Mouse (Mus musculus) layer of hippocampus, postnatal 36 days (tissue): ENCODE data around the gene Faah. TPM values are rescaled to one million over a fixed set of nuclear protein-coding genes. Genes with fewer than 3 reads are reported as not detected.
A peak's percentile ranks its signal among the peaks of the same experiment; 100 is the strongest.

ENCODE experiments used
- DNase-seq, 2 experiments: peaks; one replicate each; pipeline ENCODE4 v3.0.0; 2022
- total RNA-seq, 2 experiments: library from RNA; stranded (reverse); gene quantifications; 2 replicates each; pipeline ENCODE4 v1.2.3; 2021

The Faah gene
- total RNA-seq, 2 experiments from 2014 or later = 144 to 145 TPM

DNA sequence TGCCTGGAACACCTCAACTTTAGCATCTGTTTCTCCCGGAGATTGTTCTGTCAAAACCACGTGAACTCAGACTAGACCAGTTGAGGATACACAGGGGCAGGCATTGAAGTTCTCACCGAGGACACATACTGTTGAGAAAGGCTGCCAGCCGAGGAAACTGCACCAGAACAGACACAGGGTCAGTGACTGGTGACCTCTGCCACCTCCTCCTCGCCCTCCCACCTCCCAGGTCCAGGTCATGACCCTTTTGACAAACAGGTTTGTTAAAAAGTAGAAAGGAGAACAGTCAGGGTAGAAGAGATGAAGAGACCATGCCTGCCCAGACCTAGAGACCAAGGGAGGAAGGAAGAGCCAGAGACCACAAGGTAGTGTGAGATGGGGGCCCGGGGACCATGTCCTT is 17.1 kb downstream of the Faah start:
- no peak for DNase-seq

DNA sequence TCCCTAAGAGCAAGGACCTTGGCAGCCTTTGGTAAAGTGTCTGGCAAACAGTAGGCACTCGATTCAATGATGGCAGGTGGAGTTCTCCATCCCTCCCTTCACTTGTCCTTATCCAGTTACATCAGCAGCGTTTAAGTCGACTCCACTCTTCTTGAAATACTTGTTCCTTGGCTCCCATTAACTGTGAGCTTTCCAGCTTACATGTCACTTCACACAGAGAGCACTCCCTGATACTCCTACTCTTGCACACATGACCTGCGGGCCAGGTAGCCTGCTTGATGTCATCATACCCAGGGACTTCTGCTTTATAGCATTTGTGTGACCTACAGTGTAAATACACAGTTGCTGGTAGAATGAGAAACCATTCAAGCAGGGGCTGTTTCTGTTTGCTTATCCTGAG is 21.0 kb downstream of the Faah start:
- no peak for DNase-seq

DNA sequence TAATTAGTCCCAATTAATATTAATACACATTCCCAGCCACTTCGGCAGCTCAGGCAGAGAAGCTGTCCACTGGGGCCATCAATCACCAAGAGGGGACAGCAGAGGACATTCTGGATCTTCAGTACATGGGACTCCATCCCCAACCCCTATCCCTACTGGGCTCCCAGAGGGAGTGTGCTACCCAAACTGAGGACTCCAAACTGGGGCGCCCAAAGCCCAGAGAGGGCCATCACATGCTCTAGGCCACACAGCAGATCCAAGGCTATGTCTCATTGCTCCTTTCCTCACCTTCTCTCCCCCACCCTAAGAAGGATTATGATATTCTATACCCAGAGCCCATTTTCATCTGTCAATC is 22.4 kb downstream of the Faah start:
- no peak for DNase-seq

DNA sequence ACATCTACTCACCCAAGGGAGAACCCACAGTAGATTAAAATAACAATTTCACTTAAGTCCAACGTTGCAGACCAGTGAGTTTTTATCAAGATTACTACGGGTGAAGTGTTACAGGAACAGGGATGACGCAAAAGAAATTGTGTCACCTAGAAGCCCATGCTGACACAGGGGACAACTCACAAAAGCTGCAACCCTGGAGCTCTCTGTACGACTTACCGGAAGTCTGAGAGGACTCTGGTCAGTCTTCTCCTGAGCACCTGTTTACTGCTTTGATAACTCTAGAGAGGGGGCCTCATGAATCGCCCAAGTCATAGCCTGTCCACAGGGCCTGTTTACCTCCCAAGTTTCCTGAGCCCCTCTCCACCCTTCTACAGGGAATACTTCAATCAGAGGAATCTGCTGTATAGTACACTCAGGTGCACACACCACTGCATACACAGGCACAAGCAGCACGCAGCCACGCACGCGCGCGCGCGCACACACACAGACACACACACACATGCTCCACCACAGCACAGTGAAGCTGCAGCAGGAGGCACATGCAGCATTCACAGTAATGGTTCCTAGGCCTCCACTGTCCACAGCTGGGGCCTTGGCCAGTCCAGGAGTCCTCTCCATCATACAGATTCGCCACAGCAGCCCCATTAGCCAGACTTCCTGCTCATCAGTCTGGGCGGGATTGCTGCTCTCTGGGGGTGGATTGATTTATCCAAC is 22.9 kb downstream of the Faah start:
- DNase-seq = no peak

DNA sequence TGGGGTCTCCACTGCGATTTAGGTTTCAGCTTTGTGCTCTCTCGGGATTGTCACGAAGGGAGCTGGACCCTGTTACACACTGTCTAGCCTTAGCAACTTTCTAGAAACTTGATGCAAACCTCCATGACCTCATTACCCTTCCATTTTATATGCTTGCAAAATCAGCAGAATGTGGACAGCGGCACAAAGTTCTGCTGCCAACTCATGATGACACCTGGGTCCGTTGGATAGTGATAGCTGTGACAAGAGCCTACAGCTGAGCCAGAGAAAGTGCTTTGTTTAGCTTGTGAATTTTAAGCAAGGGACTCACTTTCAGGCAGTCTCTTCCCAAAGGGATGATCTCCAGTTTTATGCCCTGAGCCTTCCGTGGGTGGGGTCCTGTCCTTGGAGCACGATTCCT is 28.3 kb downstream of the Faah start:
- no peak for DNase-seq

DNA sequence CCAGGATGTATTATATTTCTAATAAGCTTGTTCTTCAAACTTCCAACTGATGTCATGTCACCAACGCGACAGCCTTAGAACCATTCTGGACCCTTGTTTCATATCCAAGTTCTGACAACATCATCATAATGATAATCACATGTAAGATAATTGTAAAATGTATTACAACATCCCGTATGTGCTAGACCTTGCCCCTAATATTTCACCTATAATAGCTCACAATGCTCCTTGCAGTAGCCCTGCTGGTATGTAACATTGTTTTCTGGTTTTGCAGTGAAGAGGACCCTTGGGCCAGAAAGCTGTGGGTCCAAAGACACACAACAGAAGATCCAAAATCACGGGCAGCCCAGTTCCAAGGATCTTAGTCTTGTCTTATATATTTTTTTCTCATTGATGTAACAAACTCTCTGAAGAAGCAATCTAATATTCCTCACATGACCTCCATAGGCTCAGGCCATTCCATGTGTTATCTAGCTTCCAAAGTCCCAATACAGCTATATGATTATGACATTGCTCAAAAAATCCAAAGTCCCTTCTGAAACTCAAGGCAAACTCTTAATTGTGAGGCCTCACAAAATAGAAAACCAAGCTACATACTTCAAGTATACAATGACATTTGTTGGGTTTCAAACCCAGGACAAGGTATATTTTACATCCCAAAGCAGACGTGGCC is 29.7 kb downstream of the Faah start:
- DNase-seq = no peak

DNA sequence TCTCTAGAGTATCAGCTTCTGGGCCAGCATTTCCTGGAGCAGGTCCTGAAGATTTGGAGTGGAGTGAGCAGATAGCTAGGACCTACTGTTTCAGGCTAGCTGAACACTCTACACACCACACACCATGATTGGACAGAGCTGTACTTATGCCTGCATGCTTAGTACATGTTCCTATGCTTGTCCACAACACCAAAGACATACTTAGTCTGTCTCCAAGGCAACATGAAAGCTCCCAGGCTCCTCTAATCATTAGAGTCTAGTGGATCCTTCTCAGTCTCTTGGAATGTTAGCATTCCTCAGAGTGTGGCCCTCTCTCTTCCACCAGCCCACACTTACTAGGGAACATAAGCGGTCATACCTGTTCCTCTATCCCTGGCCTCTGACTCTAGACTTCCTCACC is 30.3 kb downstream of the Faah start:
- DNase-seq = no peak

DNA sequence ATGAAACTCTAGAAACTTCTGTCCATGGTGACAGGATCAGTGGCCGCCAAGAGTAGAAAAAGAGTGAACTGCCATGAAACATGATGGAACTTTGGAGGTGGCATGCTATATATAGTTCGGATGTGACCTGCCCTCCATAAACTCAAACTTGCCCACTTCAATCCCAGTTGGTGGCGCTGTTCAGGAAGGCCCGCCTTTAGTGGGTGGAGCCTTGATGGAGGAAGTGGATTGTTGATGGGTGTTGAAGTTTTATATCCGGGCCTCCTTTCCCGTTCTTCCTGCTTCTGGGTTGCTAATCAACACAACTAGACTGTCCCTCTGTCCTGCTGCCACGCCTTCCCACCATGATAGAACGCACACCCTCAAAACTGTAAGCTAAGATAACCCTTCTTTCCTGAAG is 32.8 kb downstream of the Faah start:
- DNase-seq = no peak

DNA sequence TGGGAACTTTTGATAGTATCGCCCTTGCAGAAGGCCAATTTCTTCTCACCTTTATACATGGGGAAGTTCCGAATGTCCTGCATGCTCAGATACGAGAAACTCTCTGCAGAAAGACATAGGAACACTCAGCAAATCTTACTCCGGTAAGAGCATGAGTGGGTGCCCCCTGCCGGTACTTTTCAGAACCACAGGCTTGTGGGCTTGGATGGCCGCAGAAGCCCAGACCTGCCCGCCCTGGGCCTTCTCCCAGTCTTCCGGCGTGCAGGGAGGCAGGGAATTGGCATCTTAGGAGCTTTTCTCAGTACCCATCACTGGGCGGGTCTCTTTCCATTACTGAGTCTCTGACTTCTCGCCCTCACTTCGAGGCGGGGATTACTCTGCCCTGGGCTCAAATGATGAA is 33.6 kb downstream of the Faah start:
- peak; percentile 72 to 82 for DNase-seq

DNA sequence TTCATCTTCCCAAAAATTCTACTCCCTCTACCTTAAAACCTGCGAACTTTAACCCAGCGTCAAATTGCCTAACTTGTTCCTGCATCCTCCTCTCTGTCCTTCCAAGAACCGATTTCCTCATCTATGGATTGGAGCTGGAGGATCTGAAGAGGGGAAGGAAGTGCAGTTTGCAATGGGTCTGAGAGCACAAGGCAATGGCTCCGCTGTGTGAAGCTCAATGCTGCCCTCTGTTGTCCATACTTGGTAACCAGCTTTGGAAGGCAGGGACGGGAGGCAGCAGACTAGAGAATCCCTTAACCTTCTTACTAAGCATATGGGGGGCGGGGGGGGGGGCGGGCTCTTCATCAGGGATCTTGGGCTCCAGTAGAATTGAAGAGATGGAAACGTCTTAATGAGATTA is 37.0 kb downstream of the Faah start:
- peak; percentile 60 to 75 for DNase-seq

DNA sequence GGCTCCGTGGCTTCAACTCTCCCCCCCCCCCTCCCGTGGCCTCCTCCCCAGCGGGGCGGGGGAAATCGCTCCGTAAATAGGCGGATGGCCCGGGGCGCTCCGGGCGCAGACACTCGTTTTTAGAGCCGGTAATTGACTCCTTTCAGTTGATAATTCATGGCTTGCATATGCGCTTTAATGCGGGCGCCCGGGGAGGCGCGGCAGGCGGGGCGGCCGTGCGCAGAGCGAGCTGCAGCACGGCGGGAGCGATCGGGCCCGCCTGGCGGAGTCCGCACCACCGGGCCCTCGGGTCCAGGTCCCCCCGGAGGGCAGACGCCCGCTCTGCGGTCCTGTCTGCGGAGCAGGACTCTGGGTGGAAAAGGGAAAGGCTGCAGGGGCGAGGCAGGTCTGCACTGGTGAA is 38.3 kb downstream of the Faah start:
- DNase-seq = no peak

DNA sequence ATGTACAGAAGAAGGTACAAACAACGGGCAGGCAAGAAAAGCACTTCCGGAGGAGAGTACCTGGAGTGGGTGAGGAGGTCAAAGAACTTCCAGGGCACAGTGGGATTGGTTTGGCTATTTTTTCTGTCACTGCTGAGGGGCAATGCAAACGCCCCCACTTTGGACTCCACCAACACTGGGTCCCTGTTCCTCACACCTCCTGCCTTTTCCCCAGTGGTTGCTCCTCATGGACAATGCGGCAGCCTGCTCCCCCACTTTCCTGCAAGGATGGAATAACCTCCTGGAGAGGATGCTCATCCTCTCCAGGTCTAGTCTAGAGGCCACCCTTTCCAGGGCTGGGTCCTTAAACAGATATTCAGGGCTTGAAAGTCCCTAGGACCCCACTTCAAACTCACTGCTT is 38.8 kb downstream of the Faah start:
- DNase-seq = no peak

DNA sequence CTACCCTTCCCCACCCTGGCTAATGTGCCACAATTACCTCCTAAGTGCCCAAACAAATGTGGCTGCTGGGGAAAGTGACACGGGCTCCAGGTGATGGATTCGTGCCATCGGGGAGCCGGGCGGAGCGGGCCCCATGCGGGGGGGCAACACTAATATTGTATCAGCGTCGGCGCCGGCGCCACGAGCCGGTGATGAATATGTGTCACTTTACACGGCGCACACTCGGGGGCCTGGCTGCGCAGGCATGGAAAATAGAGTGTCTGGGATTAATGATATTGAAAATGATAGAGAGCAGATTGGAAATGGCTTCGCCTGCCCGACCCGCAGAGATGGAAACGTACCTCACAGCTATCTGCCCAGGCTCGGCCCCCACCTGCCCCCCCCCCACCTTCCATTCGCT is 45.2 kb downstream of the Faah start:
- DNase-seq = no peak

DNA sequence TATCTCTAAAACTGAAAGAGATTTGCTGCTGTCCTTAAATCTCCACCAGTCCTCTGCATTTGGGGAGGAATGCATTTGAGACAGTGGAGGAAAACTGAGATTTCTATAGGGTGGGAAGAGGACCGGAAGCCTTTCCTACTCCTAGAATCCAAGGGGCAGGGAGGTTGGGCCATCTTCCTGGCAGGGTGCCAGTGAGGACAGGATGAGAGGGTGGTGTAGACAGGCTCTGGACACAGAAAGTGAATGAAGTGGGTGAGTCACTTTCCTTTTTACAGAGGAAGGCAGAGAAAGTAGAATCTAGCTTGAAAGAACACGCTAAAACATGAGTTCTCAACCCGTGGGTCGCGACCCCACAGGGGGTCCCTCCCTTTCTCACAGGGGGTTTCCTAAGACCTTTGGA is 53.3 kb downstream of the Faah start:
- no peak for DNase-seq

DNA sequence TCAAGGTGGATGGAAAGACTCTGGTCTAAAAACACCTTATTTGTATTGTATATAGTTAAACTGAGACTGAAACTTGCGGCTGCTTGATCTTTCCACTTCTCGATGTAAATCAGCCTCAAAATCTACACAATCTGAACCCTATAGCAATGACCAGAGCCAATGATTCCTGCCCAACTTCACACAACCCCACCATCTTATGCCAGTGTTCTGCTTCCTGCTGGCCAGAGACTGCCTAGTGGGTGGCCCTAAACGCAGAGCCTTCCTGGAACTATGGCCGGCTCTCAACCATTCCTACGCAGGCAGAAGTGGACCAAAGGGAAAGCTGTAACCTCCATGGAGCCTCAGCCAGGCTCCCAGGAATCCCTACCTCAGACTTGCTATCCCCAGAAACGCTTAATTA is 54.0 kb downstream of the Faah start:
- DNase-seq = no peak

DNA sequence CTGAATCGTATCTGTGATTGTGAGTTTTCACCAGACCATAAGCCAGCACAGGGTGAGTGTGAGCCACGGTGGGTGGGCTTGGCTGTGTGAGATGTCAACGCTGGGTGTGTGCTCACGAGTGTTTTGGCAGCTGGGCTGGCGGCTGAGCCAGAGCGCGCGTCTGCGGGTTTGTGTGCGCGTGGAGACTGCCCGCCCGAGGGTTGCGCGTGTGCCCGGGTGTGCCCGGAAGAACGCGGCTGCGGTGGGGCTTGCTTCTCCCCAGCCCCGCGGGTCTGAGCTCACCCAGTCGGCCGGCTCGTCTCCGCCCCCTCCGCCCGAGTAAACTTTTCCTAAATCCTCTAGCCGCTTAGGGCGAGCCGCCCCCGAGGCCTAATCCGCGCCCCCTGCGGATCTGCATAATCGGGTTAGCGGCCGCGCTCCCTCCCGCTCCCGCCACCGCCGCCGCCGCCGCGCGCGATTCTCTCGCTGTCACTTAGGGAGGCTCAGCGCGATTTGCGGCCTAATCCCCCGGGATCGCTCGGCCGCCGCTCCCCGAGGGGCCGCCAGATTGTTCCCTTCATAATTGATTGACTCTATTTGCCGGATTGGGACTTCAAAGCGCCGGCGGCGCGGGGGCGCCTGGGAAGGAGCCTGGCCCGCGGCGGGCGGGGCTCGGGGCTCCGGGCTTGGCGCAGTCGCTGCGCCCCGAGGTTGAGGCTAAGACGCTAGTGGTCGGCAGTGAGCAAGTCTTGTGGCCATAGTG is 54.9 kb downstream of the Faah start:
- peak; percentile 39 to 51 for DNase-seq

DNA sequence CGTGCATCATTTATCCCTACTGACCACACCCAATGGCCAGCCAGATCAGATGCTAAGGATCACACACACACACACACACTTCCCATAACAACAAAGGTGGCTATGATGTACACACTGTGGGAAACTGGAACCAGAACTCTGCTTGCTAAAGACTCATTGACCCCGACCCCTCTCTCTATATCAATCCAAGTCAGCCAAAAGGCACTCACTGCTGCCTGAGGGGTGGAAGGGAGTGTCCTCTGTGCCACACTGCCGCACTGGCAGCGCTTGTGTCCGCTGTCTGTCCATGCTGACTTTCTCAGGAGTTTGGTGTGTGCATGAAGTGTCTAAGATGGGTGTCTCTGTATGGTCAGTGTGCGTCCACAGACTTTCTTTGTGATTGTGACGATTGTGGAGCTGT is 55.7 kb downstream of the Faah start:
- no peak for DNase-seq

DNA sequence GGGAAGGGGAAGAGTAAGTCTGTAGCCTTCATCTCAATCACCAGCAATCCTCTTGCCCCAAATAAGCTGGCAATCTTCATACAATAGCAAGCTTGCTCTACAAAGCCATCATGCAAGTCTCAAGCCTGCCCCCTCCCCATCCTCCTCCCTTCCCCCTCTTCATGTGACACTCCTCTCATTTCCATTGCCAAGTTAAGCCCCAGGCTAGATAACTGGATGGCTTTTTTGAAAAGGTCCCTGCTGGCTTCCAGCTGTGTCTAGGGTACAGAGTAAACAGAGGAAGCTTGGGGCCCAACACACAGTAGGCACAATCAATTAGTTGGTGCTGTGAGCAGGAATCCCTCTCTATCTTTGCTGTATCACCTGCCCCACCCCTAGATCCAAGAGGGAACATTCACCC is 58.2 kb downstream of the Faah start:
- no peak for DNase-seq

DNA sequence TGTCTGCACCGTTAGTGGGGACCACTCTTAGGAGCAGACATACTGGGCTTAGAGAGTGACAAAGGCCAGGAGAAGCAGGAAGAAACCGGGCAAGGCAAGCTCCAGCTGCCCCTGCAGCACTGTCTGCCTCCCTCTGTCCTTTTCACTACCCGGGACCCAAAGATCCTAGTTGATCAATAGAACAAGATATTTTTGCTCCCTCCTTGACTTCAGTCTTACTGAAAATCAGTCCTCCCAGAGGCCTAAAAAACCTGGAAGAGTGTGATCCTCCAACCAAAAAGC is 62.3 kb downstream of the Faah start:
- no peak for DNase-seq

DNA sequence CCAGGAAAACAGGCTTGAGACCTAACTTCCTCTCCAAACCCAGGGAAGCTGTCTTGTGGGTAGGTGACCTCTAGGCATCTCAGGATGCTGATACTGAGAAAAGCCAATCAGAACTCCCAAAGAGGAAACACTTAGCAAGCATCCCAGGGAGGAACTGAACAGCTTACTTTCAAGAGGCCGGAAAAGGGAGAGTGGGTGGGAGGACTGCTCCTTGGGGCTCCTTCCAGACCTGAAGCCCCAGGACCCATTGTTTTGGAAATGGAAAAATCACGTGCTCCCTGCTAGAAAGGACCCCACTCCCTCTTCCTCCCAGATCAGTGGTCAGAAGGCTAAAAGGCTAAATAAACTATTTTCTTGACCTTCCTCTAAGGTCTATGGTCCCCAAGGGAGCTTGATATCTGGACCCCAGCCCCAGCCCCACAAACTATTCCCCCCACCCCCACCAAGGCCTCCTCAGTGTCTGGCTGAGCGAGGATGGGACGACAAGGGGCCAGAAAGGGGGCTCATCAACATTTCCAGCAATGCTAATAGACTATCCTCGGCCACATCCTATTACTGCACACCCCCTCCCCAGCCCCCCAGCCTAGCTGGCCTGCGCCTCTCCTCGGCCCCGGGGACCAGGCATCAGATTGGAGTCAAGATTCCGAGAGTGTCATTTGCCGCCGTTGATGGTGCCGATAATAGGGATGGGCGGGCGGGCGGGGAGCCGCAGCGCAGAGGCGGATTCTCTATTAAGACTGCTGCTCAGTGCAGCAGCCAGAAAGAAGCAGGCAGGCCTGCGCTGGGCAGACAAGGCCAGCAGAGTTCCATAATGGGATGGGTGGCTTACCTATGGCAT is 62.9 kb downstream of the Faah start:
- DNase-seq = no peak

DNA sequence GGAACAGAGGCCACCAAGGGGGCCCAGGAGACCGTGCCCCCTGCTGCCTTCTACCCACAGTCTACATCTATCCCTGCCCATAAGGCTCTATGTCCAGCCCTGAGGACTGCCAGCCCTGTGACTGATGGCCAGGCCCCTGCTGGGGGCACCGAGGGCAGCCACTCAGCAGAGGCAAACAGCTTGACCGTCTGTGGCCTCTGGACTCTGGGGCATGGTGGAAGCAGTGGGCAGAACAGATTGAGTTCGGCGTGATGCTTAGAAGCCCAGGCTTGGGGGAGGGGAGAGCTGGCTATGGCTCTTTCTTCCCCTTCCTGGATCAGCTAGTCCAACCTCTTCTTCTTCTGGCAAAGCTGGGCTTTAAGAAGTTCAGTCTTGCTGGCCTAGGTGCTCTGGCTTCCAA is 64.2 kb downstream of the Faah start:
- DNase-seq = no peak

DNA sequence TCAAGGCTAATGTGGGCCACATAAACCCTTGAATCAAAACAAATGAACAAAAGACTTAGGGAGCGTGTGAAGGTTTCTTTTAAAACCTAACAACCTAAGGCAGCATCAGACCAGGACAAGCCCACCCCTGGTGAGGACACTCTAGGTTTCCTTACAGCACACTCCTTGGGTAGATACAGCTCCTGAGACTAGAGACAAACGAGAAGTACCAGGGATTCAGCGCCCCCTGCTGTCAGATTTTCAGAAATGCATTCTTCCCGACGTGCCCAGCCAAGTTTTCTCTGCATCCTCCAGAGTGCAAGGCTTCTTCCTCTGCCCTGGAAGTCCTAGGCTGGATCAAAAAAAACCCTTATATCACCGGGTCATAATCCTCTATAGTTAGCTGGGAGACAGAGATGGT is 65.0 kb downstream of the Faah start:
- peak; percentile 50 to 59 for DNase-seq

DNA sequence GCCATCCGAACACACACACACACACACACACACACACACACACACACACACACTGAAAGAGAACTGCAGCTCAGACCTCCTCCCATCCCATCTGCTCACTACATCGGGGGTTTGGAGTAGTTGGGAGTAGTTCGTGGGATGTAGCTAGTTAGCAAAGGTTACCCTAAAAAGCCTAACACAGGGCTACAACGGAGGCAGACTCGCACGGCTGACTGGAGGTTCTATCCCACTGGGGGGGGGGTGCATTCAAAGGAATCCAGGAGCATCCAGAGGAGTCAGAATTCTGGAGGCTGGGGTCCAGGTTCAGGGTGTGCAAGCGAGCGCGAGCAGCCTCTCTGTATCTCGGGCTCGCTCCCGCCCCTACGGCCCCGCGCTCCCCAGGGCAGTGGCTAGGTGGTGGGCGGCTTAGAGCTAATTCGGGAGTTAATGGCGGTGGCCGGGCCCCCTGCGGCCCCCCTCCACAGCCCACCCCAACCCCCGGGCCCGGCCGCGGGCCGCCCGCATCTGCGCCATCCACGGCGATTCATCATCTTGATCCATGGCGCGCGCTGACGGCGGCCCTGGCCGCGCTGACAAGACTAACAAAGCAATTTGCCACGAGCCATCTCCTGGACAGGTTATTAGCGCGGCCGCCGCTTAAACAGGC is 73.9 kb downstream of the Faah start:
- DNase-seq = no peak
